ENCODE assay signal across 12 mouse cellular contexts in genomic region chr6:124664256-124664655, GRCm38 (mm10). TPM values are rescaled to one million over a fixed set of nuclear protein-coding genes. Genes with fewer than 3 reads are reported as not detected.
DNase-seq lines count a peak whose midpoint lies in the region; ATAC-seq lines count a peak whose summit lies in the region.
"Had no signal": no experiment of that assay in that cellular context is flagged by ENCODE, and none has a peak within 500 bp of the region (broad histone marks: within the 10 kb centered on the region; RNA-seq: fewer than 3 reads in every experiment).

No protein-coding gene starts in this region.

- WGBS in heart, embryonic 14.5 days, result 84% methylated on average over 7 of the region's 7 CpGs
- 88% methylated on average over 7 of the region's 7 CpGs for WGBS in midbrain, embryonic 14.5 days
- WGBS in midbrain, embryonic 10.5 days, result 92% methylated on average over 7 of the region's 7 CpGs
- WGBS in limb, embryonic 15.5 days, result 63% methylated on average over 7 of the region's 7 CpGs
- WGBS in stomach, embryonic 15.5 days, result 73% methylated on average over 7 of the region's 7 CpGs

- H3K9ac ChIP-seq in heart, embryonic 14.5 days (ENCODE audit: low read length), result no peak overlapping the region
- no peak overlapping the region for H3K9ac ChIP-seq in midbrain, embryonic 14.5 days (replicated peaks; ENCODE audit: low read length)
- H3K9ac ChIP-seq in limb, embryonic 15.5 days, result no peak overlapping the region
- H3K9ac ChIP-seq in stomach, embryonic 15.5 days, result no peak overlapping the region

- ATAC-seq in heart, embryonic 14.5 days (ENCODE audit: insufficient number of reproducible peaks, insufficient read depth, low FRiP score, low read depth), result no peak
- no peak for ATAC-seq in midbrain, embryonic 14.5 days (ENCODE audit: low FRiP score, low TSS enrichment)
- ATAC-seq in limb, embryonic 15.5 days (ENCODE audit: insufficient number of reproducible peaks, low FRiP score, low TSS enrichment, low read depth), result no peak
- no peak for ATAC-seq in stomach, embryonic 15.5 days (ENCODE audit: insufficient read depth, low FRiP score, low read depth)
- ATAC-seq: CD4-positive, CD25-positive, alpha-beta regulatory T cell, adult 4 months had no signal

- H3K27me3 ChIP-seq in heart, embryonic 14.5 days (ENCODE audit: control insufficient read depth, insufficient read depth, low read length), result no peaks in the 10 kb centered on the region
- H3K27me3 ChIP-seq in midbrain, embryonic 14.5 days (ENCODE audit: control insufficient read depth, insufficient read depth, low read length), result no peaks in the 10 kb centered on the region
- H3K27me3 ChIP-seq in midbrain, embryonic 10.5 days (ENCODE audit: low read depth, poor library complexity, severe bottlenecking), result no peaks in the 10 kb centered on the region
- no peaks in the 10 kb centered on the region for H3K27me3 ChIP-seq in limb, embryonic 15.5 days
- no peaks in the 10 kb centered on the region for H3K27me3 ChIP-seq in stomach, embryonic 15.5 days (replicated peaks)

- H3K4me3 ChIP-seq in heart, embryonic 14.5 days (ENCODE audit: control insufficient read depth in 1 of 2, insufficient read depth in 1 of 2, low read depth in 1 of 2, low read length in 2 of 2), result no peak overlapping the region
- H3K4me3 ChIP-seq in midbrain, embryonic 14.5 days (replicated peaks; ENCODE audit: low read depth, low read length), result no peak overlapping the region
- H3K4me3 ChIP-seq in midbrain, embryonic 10.5 days, result no peak overlapping the region
- H3K4me3 ChIP-seq in limb, embryonic 15.5 days, result no peak overlapping the region
- peak overlapping the region; percentile 76; the same call in 1 of the 2 replicates for H3K4me3 ChIP-seq in stomach, embryonic 15.5 days (replicated peaks)

- intact Hi-C loops in heart, postnatal 25 days (cut with DNase I), result loop anchor here (5.0 kb wide), 1 partner anchor 93 kb away; the partner anchor contains the start of genes Atn1 and Gm45234

- DNase-seq in heart, postnatal 25 days (ENCODE audit: low spot score), result no peak
- DNase-seq in midbrain, embryonic 14.5 days, result no peak
- DNase-seq in midbrain, embryonic 10.5 days (ENCODE audit: low spot score), result no peak
- DNase-seq in spleen, postnatal 36 days (ENCODE audit: low spot score in 2 of 2), result no peak
- DNase-seq in ovary, postnatal 14 days (ENCODE audit: low spot score), result no peak
- DNase-seq: adrenal gland, adult 2 months; cerebellum, postnatal 36 days; gastrocnemius, postnatal 36 days had no signal

- no peak overlapping the region for H3K27ac ChIP-seq in heart, embryonic 14.5 days (replicated peaks in 1 of 2; ENCODE audit: control insufficient read depth in 1 of 2, insufficient read depth in 1 of 2, low read depth in 2 of 2, low read length in 2 of 2)
- H3K27ac ChIP-seq in midbrain, embryonic 14.5 days (replicated peaks; ENCODE audit: low read depth, low read length), result no peak overlapping the region
- H3K27ac ChIP-seq in midbrain, embryonic 10.5 days (replicated peaks), result no peak overlapping the region
- H3K27ac ChIP-seq in limb, embryonic 15.5 days, result no peak overlapping the region
- no peak overlapping the region for H3K27ac ChIP-seq in stomach, embryonic 15.5 days

- peak overlapping the region; percentile 77 for H3K4me2 ChIP-seq in heart, embryonic 14.5 days (ENCODE audit: low read length)
- peak overlapping the region; percentile 67; the same call in 1 of the 2 replicates for H3K4me2 ChIP-seq in midbrain, embryonic 14.5 days (ENCODE audit: low read length)
- peak overlapping the region; percentile 72; the same call in 1 of the 2 replicates for H3K4me2 ChIP-seq in limb, embryonic 15.5 days
- peak overlapping the region; percentile 73 for H3K4me2 ChIP-seq in stomach, embryonic 15.5 days

- peaks cover 0 to 7% of the 10 kb centered on the region in 2 experiments; a peak in 3 of 4 replicates for H3K4me1 ChIP-seq in heart, embryonic 14.5 days (ENCODE audit: control insufficient read depth in 2 of 2, insufficient read depth in 2 of 2, low read length in 2 of 2)
- H3K4me1 ChIP-seq in midbrain, embryonic 14.5 days (ENCODE audit: control insufficient read depth, insufficient read depth, low read length), result no peaks in the 10 kb centered on the region
- peaks cover 15% of the 10 kb centered on the region for H3K4me1 ChIP-seq in midbrain, embryonic 10.5 days
- peaks cover 12% of the 10 kb centered on the region; the same call in 1 of the 2 replicates for H3K4me1 ChIP-seq in limb, embryonic 15.5 days
- peaks cover 8% of the 10 kb centered on the region; the same call in 1 of the 2 replicates for H3K4me1 ChIP-seq in stomach, embryonic 15.5 days

- no peaks in the 10 kb centered on the region for H3K9me3 ChIP-seq in heart, embryonic 14.5 days (ENCODE audit: control insufficient read depth, low read length)
- H3K9me3 ChIP-seq in midbrain, embryonic 14.5 days (ENCODE audit: control insufficient read depth, low read length), result no peaks in the 10 kb centered on the region
- H3K9me3 ChIP-seq in midbrain, embryonic 10.5 days (replicated peaks), result no peaks in the 10 kb centered on the region
- H3K9me3 ChIP-seq in limb, embryonic 15.5 days, result no peaks in the 10 kb centered on the region
- no peaks in the 10 kb centered on the region for H3K9me3 ChIP-seq in stomach, embryonic 15.5 days

- H3K36me3 ChIP-seq in heart, embryonic 14.5 days (ENCODE audit: control insufficient read depth, insufficient read depth, low read length), result no peaks in the 10 kb centered on the region; the same call in 1 of the 2 replicates
- no peaks in the 10 kb centered on the region for H3K36me3 ChIP-seq in midbrain, embryonic 14.5 days (ENCODE audit: control insufficient read depth, insufficient read depth, low read length)
- 0 out of 2 replicates have a peak, but pooled peaks cover 3% of the 10 kb centered on the region for H3K36me3 ChIP-seq in midbrain, embryonic 10.5 days
- no peaks in the 10 kb centered on the region for H3K36me3 ChIP-seq in limb, embryonic 15.5 days
- H3K36me3 ChIP-seq in stomach, embryonic 15.5 days, result no peaks in the 10 kb centered on the region; the same call in 1 of the 2 replicates

RNA-seq across cellular contexts. Expression of gene Lpcat3, which starts 1.4 kb away (rescaled TPM):
- 45.0 and 47.7 TPM in 2 replicates for polyA plus RNA-seq in heart, embryonic 14.5 days (2014; fragmentation: Nextera tagmentation; extraction: Ambion mirVana)
- 10 to 100 TPM; 39.6 to 43.9 TPM for total RNA-seq in heart, postnatal 25 days (2021)
- 31.9 and 34.6 TPM in 2 replicates for polyA plus RNA-seq in midbrain, embryonic 14.5 days (2014; fragmentation: Nextera tagmentation; extraction: Ambion mirVana)
- polyA plus RNA-seq in midbrain, embryonic 10.5 days (2016; fragmentation: Nextera tagmentation; extraction: Ambion mirVana), result 35.8 and 38.7 TPM in 2 replicates
- polyA plus RNA-seq in limb, embryonic 15.5 days (2015; fragmentation: Nextera tagmentation; extraction: Ambion mirVana), result 46.1 and 55.0 TPM in 2 replicates
- polyA plus RNA-seq in stomach, embryonic 15.5 days (2015; fragmentation: Nextera tagmentation; extraction: Ambion mirVana), result 79.3 and 85.3 TPM in 2 replicates

RNA-seq across cellular contexts. Expression of gene C1s2, which starts 28.4 kb away (rescaled TPM):
- polyA plus RNA-seq in heart, embryonic 14.5 days (2014; fragmentation: Nextera tagmentation; extraction: Ambion mirVana), result not detected in 2 replicates
- under 1 TPM; 0.48 to 0.62 TPM for total RNA-seq in heart, postnatal 25 days (2021)
- polyA plus RNA-seq in midbrain, embryonic 14.5 days (2014; fragmentation: Nextera tagmentation; extraction: Ambion mirVana), result 0.08 TPM in 2 replicates
- polyA plus RNA-seq in midbrain, embryonic 10.5 days (2016; fragmentation: Nextera tagmentation; extraction: Ambion mirVana), result 0.11 TPM in 1 of 2 replicates, not detected in the other
- polyA plus RNA-seq in limb, embryonic 15.5 days (2015; fragmentation: Nextera tagmentation; extraction: Ambion mirVana), result 0.14 TPM in 1 of 2 replicates, not detected in the other
- polyA plus RNA-seq in stomach, embryonic 15.5 days (2015; fragmentation: Nextera tagmentation; extraction: Ambion mirVana), result 0.06 and 0.13 TPM in 2 replicates
- polyA plus RNA-seq: adrenal gland, adult 2 months; CD4-positive, CD25-positive, alpha-beta regulatory T cell, adult 4 months had no signal

RNA-seq across cellular contexts. Expression of gene Emg1, which starts 47.7 kb away (rescaled TPM):
- polyA plus RNA-seq in heart, embryonic 14.5 days (2014; fragmentation: Nextera tagmentation; extraction: Ambion mirVana), result 114 and 117 TPM in 2 replicates
- total RNA-seq in heart, postnatal 25 days (2021), result 10 to 100 TPM; 72.5 to 75.1 TPM
- polyA plus RNA-seq in midbrain, embryonic 14.5 days (2014; fragmentation: Nextera tagmentation; extraction: Ambion mirVana), result 111 and 120 TPM in 2 replicates
- 217 and 243 TPM in 2 replicates for polyA plus RNA-seq in midbrain, embryonic 10.5 days (2016; fragmentation: Nextera tagmentation; extraction: Ambion mirVana)
- 164 and 183 TPM in 2 replicates for polyA plus RNA-seq in limb, embryonic 15.5 days (2015; fragmentation: Nextera tagmentation; extraction: Ambion mirVana)
- polyA plus RNA-seq in stomach, embryonic 15.5 days (2015; fragmentation: Nextera tagmentation; extraction: Ambion mirVana), result 191 and 202 TPM in 2 replicates

RNA-seq across cellular contexts. Expression of gene Phb2, which starts 47.9 kb away (rescaled TPM):
- polyA plus RNA-seq in heart, embryonic 14.5 days (2014; fragmentation: Nextera tagmentation; extraction: Ambion mirVana), result 295 and 326 TPM in 2 replicates
- total RNA-seq in heart, postnatal 25 days (2021), result 100 to 1,000 TPM; 322 to 323 TPM
- polyA plus RNA-seq in midbrain, embryonic 14.5 days (2014; fragmentation: Nextera tagmentation; extraction: Ambion mirVana), result 249 and 250 TPM in 2 replicates
- polyA plus RNA-seq in midbrain, embryonic 10.5 days (2016; fragmentation: Nextera tagmentation; extraction: Ambion mirVana), result 401 and 471 TPM in 2 replicates
- polyA plus RNA-seq in limb, embryonic 15.5 days (2015; fragmentation: Nextera tagmentation; extraction: Ambion mirVana), result 285 and 312 TPM in 2 replicates
- 355 and 390 TPM in 2 replicates for polyA plus RNA-seq in stomach, embryonic 15.5 days (2015; fragmentation: Nextera tagmentation; extraction: Ambion mirVana)
